Mouse (Mus musculus): Measurements from ENCODE around the gene Wipi2. TPM values are rescaled to one million over a fixed set of nuclear protein-coding genes. Genes with fewer than 3 reads are reported as not detected.

Gene Wipi2
- total RNA-seq, 1 experiment from 2014 or later: 77.5 TPM

GRCm38 (mm10) chr5:142713966-142714365 lies 86.5 kb downstream of the Wipi2 start:
- ATAC-seq (ENCODE audit: extremely low read depth, insufficient number of reproducible peaks, low FRiP score, poor library complexity, severe bottlenecking): no peak

GRCm38 (mm10) chr5:142715059-142715458 lies 87.6 kb downstream of the Wipi2 start:
- no peak for ATAC-seq (ENCODE audit: extremely low read depth, insufficient number of reproducible peaks, low FRiP score, poor library complexity, severe bottlenecking)

DNA sequence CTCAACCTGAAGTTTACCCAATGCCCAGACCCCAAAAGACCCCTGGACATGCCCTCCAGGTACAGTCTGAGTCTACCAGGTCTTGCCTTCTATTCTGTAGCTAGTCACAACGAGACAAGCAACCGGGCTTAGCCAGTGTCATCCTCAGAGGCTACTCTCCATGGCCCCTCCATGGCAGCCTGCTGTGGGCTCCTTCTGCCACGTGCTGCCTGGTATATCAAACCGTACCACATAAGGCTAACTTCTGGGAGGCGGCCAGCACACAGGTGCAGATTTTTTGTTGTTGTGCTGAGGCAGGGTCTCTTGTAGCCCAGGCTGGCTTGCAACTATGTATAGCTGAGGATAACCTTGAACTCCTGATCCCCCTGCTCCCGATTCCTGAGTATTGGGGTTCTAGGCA lies 88.6 kb downstream of the Wipi2 start:
- ATAC-seq (ENCODE audit: extremely low read depth, insufficient number of reproducible peaks, low FRiP score, poor library complexity, severe bottlenecking): no peak

DNA sequence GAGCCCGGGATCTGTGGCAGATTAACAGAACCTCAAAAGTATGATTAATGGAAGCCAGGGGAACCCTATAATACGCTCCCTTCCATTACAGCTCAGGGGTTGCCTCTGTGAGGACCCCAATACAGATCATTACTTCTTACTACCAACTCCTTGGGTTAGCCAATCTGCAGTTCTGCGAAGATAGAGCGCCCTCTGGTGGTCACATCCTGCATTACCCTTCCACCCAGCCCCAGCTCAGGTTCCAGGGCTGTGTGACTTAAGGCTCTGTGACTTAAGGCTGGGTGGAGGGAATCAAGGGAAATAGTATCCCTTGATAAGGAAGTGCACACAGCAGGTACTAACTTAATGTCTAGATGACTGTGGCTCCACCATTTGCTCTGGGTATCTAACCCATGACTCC lies 90.5 kb downstream of the Wipi2 start:
- ATAC-seq (ENCODE audit: extremely low read depth, insufficient number of reproducible peaks, low FRiP score, poor library complexity, severe bottlenecking): peak; percentile 24; the same call in 1 of the 2 replicates

DNA sequence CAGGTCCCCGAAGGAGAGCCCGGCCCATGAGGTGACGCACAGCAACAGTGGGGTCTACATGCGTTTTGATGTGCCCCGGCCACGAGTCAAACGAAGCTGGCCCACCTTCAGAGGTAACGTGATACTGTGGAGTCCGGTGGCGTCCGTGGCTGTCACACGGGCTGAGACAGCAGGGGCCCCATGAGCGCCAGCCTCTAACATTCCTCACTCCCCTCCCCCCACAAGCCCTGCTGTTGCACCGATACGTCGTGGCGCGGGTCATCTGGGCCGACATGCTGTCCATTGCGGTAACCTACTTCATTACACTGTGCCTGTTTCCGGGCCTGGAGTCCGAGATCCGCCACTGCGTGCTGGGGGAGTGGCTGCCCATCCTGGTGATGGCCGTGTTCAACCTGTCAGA lies 91.0 kb downstream of the Wipi2 start:
- no peak for ATAC-seq (ENCODE audit: extremely low read depth, insufficient number of reproducible peaks, low FRiP score, poor library complexity, severe bottlenecking)

GRCm38 (mm10) chr5:142719897-142720296 lies 92.4 kb downstream of the Wipi2 start:
- no peak for ATAC-seq (ENCODE audit: extremely low read depth, insufficient number of reproducible peaks, low FRiP score, poor library complexity, severe bottlenecking)

Other genes with a start within 250 kb of the Wipi2 start
- gene Foxk1, start 226.2 kb upstream of the Wipi2 start, total RNA-seq (2017): 29.1 and 30.5 TPM in 2 replicates
- 18.0 and 19.8 TPM in 2 replicates for gene Ap5z1, start 163.8 kb upstream of the Wipi2 start, total RNA-seq (2017)
- 0.12 TPM in 1 of 2 replicates, not detected in the other for gene Papolb, start 97.6 kb upstream of the Wipi2 start, total RNA-seq (2017)
- not detected in 2 replicates for gene Radil, start 76.6 kb upstream of the Wipi2 start, total RNA-seq (2017)
- not detected in 2 replicates for gene Mmd2, start 18.9 kb upstream of the Wipi2 start, total RNA-seq (2017)
- 0.35 and 1.5 TPM in 2 replicates for gene Slc29a4, start 64.8 kb downstream of the Wipi2 start, total RNA-seq (2017)
- 53.8 and 57.5 TPM in 2 replicates for gene Tnrc18, start 190.0 kb downstream of the Wipi2 start, total RNA-seq (2017)